Mouse (Mus musculus) ovary, postnatal 36 days (tissue): ENCODE data around the gene Polr3e.

ENCODE experiments used
- DNase-seq: peaks from one replicate; pipeline ENCODE4 v3.0.0; 2022; ENCODE audit warnings: low spot score, mixed read lengths

Gene Polr3e

DNA sequence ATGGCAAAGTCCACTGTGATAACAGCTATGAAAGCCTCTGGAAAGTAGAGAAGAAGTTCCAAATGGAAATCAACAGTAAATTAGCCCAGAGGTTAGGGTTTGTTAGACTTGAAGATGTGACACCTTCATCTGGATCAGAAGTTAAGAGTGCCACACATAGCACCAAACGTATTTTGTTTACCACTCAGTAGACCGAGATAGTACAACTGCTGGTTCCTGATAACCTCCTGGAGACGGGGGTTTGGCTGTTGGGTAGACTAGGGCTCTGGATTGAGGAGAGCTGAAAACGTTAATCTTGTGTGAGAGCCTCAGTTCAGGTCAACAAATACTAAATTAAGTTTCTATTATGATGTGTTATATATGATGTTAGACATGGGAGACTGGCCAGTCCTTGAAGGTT is 62.5 kb downstream of the Polr3e start:
- DNase-seq = no peak

DNA sequence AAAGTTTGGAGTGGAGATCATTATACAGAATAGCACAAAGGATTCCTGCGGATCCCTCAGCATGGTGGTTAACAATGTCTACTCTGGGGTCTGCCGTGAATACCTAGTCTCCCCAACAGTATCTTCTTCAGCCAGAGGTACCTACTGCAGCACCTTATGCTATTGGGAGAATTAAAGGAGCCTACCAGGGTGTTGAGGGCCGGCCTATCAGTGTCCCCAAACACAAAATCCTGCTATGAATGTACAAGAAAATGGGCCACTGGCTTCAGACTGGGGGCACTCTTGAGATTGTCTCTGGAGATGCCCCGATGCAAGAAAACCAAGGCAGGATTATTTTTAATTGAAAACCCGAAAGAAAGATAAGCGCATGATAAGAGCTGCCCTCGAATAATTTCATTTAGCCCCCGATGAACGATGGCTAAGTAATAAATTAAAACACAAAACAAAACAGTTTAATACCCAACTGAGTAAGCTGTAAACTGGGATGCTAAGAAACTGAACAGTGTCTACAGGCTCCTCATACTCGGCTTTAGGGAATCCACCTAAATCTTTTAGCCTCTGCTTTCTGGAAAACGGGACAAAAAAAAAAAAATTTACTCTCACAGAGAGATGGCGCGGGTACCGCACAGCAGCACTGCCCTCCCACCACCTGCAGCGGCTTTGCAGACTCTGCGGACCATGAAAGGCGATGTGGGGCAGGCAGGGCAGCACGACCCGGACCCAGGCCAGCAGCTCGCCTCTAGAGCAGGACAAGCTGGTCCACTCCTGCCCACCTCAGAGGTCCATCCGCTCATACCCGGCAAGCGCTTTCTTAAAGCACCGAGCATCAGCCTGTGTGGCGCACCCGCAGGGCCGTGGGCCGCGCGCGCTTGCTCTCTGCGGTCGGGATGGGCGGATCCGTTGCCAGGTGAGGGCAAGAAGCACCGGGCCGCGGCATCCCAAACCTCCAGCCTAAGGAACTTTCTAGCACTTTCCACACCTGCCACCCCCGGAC is 63.7 kb downstream of the Polr3e start:
- peak; percentile 43 for DNase-seq

DNA sequence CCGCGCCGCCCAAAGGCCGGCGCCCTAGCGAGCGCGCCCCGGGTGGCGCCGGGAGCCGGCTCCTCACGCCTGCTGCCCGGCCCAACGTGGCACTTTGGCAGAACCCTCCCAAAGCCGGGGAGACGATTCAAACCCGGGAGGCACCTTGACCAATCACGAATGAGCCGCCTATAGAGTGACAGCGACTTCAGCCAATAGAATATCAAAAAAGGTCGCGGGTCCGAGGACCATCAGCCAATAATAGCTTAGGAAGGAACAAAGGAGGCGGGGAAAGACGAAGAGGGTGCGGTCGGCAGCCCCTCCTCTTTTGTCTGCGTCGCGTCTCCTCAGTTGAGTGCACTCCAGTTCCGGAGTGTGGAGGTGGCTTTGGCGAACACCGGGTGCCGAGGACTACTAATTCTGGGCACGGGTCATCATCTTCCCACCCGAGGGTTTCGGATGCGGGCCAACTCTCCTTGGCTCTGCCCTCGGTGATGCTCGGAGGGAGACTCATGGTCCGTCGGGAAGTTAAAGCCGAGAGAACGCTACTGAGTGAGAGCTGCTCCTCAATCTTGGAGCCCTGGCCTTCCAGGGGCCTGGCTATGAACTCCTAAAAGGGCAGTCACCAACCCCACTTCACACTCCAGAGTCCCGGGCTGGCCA is 64.8 kb downstream of the Polr3e start, which contains the start of the genes Cdr2 and Mfsd13b:
Gene Cdr2 (minus strand): TSS at position 113 of the 642 bp plus-strand sequence.
Gene Mfsd13b (plus strand): TSS at position 310 of the 642 bp plus-strand sequence.
- DNase-seq = peak; percentile 89

GRCm38 (mm10) chr7:120982968-120983367 is 65.4 kb downstream of the Polr3e start:
- no peak for DNase-seq

GRCm38 (mm10) chr7:120991191-120991590 is 73.6 kb downstream of the Polr3e start:
- DNase-seq = no peak
